Mouse (Mus musculus) heart, embryonic 13.5 days (tissue): Measurements from ENCODE around the gene Sema6d. TPM values are rescaled to one million over a fixed set of nuclear protein-coding genes. Genes with fewer than 3 reads are reported as not detected.

Source experiments
- ATAC-seq: fragments of 200-750 bp; cut with Nextera tagmentation; 2 replicates; pipeline ENCODE4 v1.8.0; 2017; ENCODE audit warnings: moderate TSS enrichment; ENCODE audit not compliant: insufficient number of reproducible peaks, low FRiP score, low TSS enrichment; ENCODE audit errors: extremely low read depth
- H3K27ac ChIP-seq: fragments of 300-500 bp; sonication (generic); replicated peaks from 2 replicates; pipeline ENCODE4 v1.5.1; 2015; ENCODE audit warnings: moderate library complexity, mild to moderate bottlenecking, inconsistent platforms
- H3K27me3 ChIP-seq: fragments of 300-500 bp; sonication (generic); replicated peaks from 2 replicates; pipeline ENCODE4 v1.6.1; 2015; ENCODE audit warnings: mild to moderate bottlenecking, inconsistent platforms
- H3K36me3 ChIP-seq: fragments of 300-500 bp; sonication (generic); 2 replicates; pipeline ENCODE4 v1.6.1; 2015; ENCODE audit warnings: mild to moderate bottlenecking, inconsistent platforms
- H3K4me1 ChIP-seq: fragments of 300-500 bp; sonication (generic); 2 replicates; pipeline ENCODE4 v1.6.1; 2015; ENCODE audit warnings: inconsistent platforms
- H3K4me2 ChIP-seq: fragments of 300-500 bp; sonication (generic); 2 replicates; pipeline ENCODE4 v1.6.1; 2015; ENCODE audit warnings: inconsistent platforms, mild to moderate bottlenecking, moderate library complexity
- H3K4me3 ChIP-seq: fragments of 300-500 bp; sonication (generic); 2 replicates; pipeline ENCODE4 v1.5.1; 2015; ENCODE audit warnings: moderate library complexity, mild to moderate bottlenecking, inconsistent platforms
- H3K9ac ChIP-seq: fragments of 300-500 bp; sonication (generic); 2 replicates; pipeline ENCODE4 v1.6.1; 2015; ENCODE audit warnings: inconsistent platforms, mild to moderate bottlenecking, moderate library complexity
- H3K9me3 ChIP-seq: fragments of 300-500 bp; sonication (generic); 2 replicates; pipeline ENCODE4 v1.6.1; 2016; ENCODE audit warnings: inconsistent platforms
- WGBS: fragments of 180-500 bp; shearing (Covaris S2); methylation state at CpG from one replicate; pipeline ENCODE4 v1.1.7; 2015; ENCODE audit warnings: mixed read lengths; 5-methylcytosine and 5-hydroxymethylcytosine counted together
- polyA plus RNA-seq: library from polyadenylated mRNA; unstranded; fragments of >200 nt; fragmentation: Nextera tagmentation; extraction: Ambion mirVana; gene quantifications from 2 replicates; pipeline ENCODE4 v1.2.1, GENCODE M21; 2015

Sema6d gene
- polyA plus RNA-seq, 1 experiment from 2014 or later: 18.8 TPM

DNA sequence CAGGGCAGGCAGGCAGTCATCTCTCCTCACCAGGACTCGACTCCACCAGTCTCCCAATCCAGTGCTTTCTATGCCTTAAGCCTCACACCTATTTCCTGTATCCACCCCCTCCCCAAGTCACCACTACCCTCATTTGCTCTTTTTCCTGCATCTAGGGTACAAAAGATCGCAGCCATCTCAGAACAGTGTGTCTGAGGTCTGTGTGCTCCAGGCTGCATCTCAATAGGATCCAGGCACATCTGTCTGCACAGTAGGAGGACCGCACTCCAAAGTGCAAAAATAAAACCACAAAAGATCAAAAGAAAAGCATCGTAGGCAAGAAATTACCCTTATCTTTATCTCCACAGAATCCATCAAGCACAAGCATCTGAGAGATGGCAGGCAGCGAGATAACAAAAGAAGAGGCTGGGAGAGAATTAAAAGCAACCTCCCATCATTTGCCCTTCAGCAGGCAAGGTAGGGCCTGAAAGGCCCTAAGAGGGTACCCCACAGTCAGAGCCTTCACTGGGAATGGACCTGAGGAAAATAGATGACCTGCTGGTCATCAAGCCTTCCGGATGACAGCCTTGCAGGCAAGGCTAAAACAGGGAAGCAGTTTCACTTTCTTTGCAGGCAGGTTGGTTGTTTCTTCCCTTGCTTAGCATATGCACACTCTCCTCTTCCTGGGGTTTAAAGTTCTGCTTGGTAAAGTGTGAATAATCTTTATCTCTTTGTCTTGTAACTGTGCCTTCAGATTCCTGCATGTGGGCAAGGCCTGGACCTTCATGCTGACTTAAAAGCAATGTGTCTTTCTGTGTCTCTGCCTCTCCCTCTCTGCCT is 145.7 kb downstream of the Sema6d start:
- ATAC-seq: no peak
- H3K9ac ChIP-seq: no peak overlapping the region; the same call in 1 of the 2 replicates
- peaks cover 20% of the 10 kb centered on the region for H3K4me1 ChIP-seq
- 52% methylated on average over 6 of the region's 6 CpGs for WGBS
- H3K4me3 ChIP-seq: no peak overlapping the region
- no peaks in the 10 kb centered on the region for H3K36me3 ChIP-seq
- no peaks in the 10 kb centered on the region for H3K9me3 ChIP-seq
- H3K27me3 ChIP-seq: no peaks in the 10 kb centered on the region
- no peak overlapping the region for H3K4me2 ChIP-seq
- no peak overlapping the region for H3K27ac ChIP-seq

DNA sequence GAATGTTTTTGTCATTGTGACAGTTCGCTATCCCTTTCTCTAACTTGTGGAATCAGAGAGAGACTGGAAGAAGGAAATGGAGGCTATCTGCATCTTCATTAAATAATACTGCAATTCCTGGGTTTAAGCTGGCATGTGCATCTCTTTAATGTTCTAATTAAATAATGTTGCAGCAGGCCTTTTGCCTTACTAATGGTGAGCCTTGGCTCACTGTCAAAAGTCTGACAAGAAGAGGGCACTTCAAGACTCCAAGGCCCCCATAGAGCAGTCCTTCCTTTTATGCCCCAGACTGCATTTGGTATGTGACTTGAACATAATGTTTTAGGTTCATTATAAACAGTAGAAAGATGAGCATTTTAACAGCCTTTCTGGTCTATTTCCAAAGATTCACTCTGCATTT is 147.1 kb downstream of the Sema6d start:
- Histone ChIP-seq H3K4me3 (no peak overlapping the region), H3K27me3 (no peaks in the 10 kb centered on the region), H3K27ac (no peak overlapping the region), H3K9ac (no peak overlapping the region), H3K9me3 (no peaks in the 10 kb centered on the region), H3K4me2 (no peak overlapping the region), H3K4me1 (peaks cover 20% of the 10 kb centered on the region), H3K36me3 (no peaks in the 10 kb centered on the region)
- 87% methylated on average over 1 of the region's 1 CpGs for WGBS
- no peak for ATAC-seq

DNA sequence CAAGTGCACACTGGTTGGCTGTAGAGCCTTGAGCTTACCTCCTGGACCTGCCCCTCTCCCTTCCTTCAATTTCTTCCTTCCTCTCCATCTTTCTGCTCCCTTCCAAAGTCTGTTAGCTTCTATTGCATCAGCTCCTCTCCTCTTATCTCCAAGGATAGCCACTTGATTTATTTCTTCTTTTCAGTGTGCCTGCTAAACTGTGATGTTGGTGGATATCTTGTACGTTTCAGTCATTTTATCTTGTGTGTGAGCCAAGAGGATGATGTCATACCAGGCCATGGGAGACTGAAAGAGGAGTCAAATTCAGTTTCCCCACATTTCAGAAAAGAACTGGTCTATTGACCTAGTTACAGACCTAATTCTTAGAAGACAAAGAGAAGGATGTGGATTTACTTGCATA is 153.8 kb downstream of the Sema6d start:
- Histone ChIP-seq H3K27me3 (no peaks in the 10 kb centered on the region), H3K9ac (no peak overlapping the region), H3K4me3 (no peak overlapping the region), H3K9me3 (no peaks in the 10 kb centered on the region), H3K4me1 (peaks cover 14% of the 10 kb centered on the region), H3K36me3 (no peaks in the 10 kb centered on the region), H3K27ac (no peak overlapping the region), H3K4me2 (no peak overlapping the region)
- ATAC-seq: no peak
- 16% methylated on average over 1 of the region's 1 CpGs for WGBS

DNA sequence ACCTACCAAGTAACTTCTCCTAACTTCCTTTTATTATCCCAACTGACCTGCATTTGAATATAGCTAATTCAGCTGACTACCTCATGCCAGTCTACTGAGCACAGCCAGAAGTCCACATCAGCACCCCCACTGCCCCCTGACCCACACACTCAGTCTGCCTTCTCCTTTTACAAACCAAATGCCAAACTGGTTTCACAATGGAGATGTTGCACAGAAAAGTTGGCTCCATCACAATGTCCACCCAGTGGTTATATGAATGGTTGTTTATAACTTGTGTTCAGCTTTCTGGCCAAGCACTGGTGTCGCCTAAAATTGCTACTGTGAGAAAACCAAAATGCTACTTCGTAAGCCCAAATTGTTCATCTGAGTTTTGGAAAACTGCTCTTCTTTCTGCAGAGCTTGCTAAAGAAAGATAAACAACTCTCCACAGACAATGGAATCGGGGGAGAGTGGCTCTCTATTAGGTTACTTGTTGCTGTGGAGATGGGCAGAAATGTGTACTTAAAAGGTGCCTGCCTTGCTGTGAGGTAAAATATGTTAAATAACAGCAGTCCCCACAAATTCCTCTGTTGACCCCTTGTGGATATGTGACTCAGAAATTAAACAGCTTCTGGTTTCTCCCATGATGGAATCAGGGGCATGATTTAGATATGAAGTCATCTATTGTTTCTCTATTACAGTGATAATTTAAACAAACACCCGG is 154.9 kb downstream of the Sema6d start:
- no peaks in the 10 kb centered on the region for H3K9me3 ChIP-seq
- H3K36me3 ChIP-seq: no peaks in the 10 kb centered on the region
- ATAC-seq: no peak
- peaks cover 14% of the 10 kb centered on the region for H3K4me1 ChIP-seq
- H3K27me3 ChIP-seq: no peaks in the 10 kb centered on the region
- H3K4me3 ChIP-seq: no peak overlapping the region
- H3K4me2 ChIP-seq: no peak overlapping the region
- H3K27ac ChIP-seq: no peak overlapping the region
- WGBS: 64% methylated on average over 4 of the region's 4 CpGs
- H3K9ac ChIP-seq: no peak overlapping the region

DNA sequence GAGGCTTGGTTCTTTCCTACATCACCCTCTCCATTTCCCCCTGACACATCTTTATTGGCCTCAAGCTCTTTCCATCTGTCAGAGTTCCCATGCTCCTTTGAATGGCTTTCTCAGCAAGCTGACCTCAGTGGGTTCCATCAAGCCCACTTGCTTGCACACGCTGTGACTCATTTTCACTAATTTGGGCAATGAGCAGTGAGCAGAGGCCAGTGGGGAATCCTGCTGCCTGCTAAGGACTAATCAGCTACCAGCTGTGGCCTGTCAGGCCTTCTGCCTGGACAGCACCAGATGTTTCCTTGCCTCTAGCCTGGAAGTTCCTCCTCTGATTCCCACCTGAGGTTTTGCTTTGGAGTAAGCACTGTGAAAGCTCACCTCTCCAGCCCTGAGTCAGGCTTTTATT is 168.3 kb downstream of the Sema6d start:
- H3K4me2 ChIP-seq: no peak overlapping the region
- no peaks in the 10 kb centered on the region for H3K4me1 ChIP-seq
- no peaks in the 10 kb centered on the region for H3K36me3 ChIP-seq
- WGBS: 34% methylated on average over 1 of the region's 1 CpGs
- no peak overlapping the region for H3K4me3 ChIP-seq
- no peak overlapping the region for H3K9ac ChIP-seq
- no peak overlapping the region for H3K27ac ChIP-seq
- ATAC-seq: no peak
- H3K27me3 ChIP-seq: no peaks in the 10 kb centered on the region
- H3K9me3 ChIP-seq: no peaks in the 10 kb centered on the region

DNA sequence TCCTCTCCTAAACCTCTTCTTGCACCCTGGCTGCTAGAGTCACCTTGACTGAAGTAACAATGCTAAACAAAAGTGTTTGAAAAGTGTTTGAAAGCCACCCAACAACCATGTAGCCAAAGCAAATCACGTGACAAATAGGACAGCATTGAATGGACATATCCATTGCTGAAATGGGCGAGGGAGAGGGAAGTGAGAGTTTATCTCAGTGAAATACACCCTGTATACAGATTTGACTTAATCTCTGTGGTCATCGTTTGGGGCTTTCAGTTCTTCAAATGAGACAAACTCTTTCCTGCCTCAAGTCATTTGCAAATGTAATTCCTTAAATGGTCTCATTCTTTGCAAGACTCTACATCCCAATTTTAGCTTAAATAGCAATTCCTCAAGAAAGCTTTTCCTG is 174.5 kb downstream of the Sema6d start:
- H3K4me2 ChIP-seq: no peak overlapping the region
- no peak for ATAC-seq
- no peaks in the 10 kb centered on the region for H3K4me1 ChIP-seq
- no peak overlapping the region for H3K27ac ChIP-seq
- H3K9me3 ChIP-seq: no peaks in the 10 kb centered on the region
- H3K36me3 ChIP-seq: no peaks in the 10 kb centered on the region
- H3K4me3 ChIP-seq: no peak overlapping the region
- WGBS: 83% methylated on average over 3 of the region's 3 CpGs
- H3K9ac ChIP-seq: no peak overlapping the region
- no peaks in the 10 kb centered on the region for H3K27me3 ChIP-seq

DNA sequence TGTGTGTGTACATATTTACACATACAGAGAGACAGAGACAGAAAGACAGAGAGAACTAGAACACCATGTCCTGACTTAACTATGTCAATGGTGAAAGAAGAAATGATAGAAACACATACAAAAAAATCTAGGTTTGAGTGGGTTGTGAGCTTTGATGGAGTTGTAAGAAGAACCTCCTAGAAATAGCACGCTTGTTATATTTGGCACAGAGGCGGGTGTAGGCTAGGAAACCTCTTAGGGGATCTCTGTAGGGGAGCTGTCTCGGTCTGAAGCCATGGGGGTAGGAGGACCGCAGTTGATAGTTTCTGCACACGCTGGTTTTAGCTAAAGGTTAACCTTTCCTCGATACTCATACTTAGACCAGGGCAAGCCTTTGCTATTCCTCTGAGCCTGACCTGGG is 181.4 kb downstream of the Sema6d start:
- Histone ChIP-seq H3K36me3 (no peaks in the 10 kb centered on the region), H3K27me3 (no peaks in the 10 kb centered on the region), H3K4me3 (no peak overlapping the region), H3K4me2 (no peak overlapping the region), H3K9ac (no peak overlapping the region), H3K27ac (no peak overlapping the region), H3K4me1 (0 out of 2 replicates have a peak, but pooled peaks cover 3% of the 10 kb centered on the region), H3K9me3 (no peaks in the 10 kb centered on the region)
- ATAC-seq: no peak
- 53% methylated on average over 6 of the region's 6 CpGs for WGBS

DNA sequence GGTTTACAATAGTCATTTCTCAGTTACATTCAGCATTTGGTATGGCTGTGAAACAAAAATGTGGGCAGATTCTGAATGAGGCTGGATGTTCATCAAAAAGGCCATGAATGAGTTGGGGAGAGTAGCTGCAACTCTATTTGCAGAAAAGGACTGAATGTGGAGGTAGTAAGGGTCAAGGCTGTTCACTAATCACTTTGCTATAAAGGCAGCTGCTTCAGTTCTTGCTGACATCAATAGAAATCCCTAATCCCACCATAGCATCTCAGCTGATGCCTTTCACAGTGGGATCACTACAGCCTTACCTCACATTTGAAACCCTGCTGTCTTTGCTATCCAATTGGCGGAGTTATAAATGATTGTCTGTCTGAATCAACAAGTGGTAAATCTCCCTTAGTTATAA is 187.7 kb downstream of the Sema6d start:
- no peaks in the 10 kb centered on the region for H3K36me3 ChIP-seq
- H3K4me2 ChIP-seq: no peak overlapping the region
- no peaks in the 10 kb centered on the region for H3K27me3 ChIP-seq
- no peaks in the 10 kb centered on the region for H3K9me3 ChIP-seq
- peaks cover 20% of the 10 kb centered on the region for H3K4me1 ChIP-seq
- no peak for ATAC-seq
- no peak overlapping the region for H3K9ac ChIP-seq
- no peak overlapping the region for H3K27ac ChIP-seq
- WGBS: 86% methylated on average over 1 of the region's 1 CpGs
- no peak overlapping the region for H3K4me3 ChIP-seq

DNA sequence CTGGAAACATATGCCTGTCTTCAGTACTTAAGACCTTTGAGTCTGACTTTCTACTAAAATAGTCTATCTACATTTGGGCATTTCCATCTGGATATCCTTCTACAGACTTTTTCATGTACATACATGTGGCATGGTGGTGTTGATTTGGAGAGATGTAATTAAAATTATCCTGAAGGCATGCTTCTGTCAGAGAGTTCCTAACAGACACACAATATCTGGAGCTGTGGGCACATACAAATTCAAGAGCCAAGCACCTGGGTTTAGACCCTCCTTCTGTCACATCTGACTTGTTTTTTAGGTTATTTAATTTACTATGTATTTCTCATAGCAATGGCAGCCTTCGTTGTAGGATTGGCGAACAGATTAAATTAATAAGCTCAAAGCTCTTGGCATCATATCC is 195.3 kb downstream of the Sema6d start:
- no peak overlapping the region for H3K9ac ChIP-seq
- 89% methylated on average over 2 of the region's 2 CpGs for WGBS
- H3K4me3 ChIP-seq: no peak overlapping the region
- H3K4me1 ChIP-seq: peaks cover 17% of the 10 kb centered on the region
- H3K27me3 ChIP-seq: no peaks in the 10 kb centered on the region
- H3K27ac ChIP-seq: no peak overlapping the region
- H3K9me3 ChIP-seq: no peaks in the 10 kb centered on the region
- no peaks in the 10 kb centered on the region for H3K36me3 ChIP-seq
- no peak overlapping the region for H3K4me2 ChIP-seq
- no peak for ATAC-seq

DNA sequence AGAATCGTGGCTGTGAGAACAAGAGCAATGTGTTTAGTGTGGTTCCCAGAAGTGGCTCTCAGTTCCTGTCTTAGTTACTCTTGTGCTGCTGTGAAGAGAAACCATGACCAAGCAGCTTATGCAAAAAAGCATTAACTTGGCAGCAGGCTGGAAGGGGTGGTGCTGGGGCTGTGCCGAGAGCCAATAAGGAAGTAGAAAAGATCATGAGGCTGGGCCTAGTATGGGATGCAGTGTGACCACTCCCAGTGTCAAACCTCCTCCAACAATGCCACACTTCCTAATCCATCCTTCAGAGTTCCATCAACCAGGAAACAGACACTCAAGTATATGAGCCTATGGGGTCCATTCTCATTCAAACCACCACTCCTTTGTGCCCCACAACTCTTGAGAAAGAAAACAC is 199.6 kb downstream of the Sema6d start:
- ATAC-seq: no peak
- no peaks in the 10 kb centered on the region for H3K27me3 ChIP-seq
- no peaks in the 10 kb centered on the region for H3K9me3 ChIP-seq
- H3K4me3 ChIP-seq: no peak overlapping the region
- 82% methylated on average over 2 of the region's 2 CpGs for WGBS
- no peak overlapping the region for H3K27ac ChIP-seq
- H3K4me2 ChIP-seq: no peak overlapping the region
- no peaks in the 10 kb centered on the region for H3K4me1 ChIP-seq
- no peaks in the 10 kb centered on the region for H3K36me3 ChIP-seq
- no peak overlapping the region for H3K9ac ChIP-seq

DNA sequence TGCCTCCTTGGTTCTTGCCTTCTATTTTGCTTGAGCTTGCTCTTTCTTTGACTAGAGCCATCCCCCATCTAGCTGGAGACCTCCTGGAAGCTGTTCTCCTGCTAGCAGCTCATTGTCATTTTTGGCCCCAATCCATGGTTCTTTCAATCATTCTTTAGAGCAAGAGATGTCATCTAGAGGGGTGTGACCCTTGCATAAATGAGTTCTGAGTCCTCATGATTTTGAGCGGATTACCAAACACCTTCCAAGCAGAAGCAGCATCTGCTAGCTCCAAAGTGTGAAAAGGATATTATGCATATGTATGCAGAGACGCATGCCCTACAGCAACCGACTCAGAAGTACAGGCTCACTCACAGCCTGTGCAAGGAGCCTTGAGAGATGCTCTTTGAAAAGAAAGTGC is 201.4 kb downstream of the Sema6d start:
- 74% methylated on average over 3 of the region's 3 CpGs for WGBS
- Histone ChIP-seq H3K9ac (no peak overlapping the region), H3K9me3 (no peaks in the 10 kb centered on the region), H3K4me2 (no peak overlapping the region), H3K4me3 (no peak overlapping the region), H3K27ac (no peak overlapping the region), H3K4me1 (peaks cover 5% of the 10 kb centered on the region), H3K36me3 (no peaks in the 10 kb centered on the region), H3K27me3 (no peaks in the 10 kb centered on the region)
- ATAC-seq: no peak

DNA sequence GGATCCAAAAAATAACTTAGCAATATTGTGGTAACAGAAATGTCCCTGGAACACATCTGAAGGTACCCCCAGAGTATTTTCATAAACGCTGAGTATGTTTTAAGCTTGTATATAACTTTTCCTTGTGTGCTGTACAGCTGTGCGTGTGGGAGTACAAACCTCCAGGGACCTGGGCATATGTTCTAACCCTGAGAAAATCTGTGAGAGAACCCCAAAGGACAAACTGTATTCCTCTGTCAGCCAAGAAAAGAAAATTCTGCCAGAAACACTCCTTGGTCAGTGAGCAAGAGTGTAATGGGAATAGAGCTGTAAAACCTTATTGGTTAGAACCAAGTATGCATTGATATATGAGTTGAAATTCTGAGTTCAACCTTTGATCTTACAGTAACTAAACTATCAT is 203.8 kb downstream of the Sema6d start:
- no peak for ATAC-seq
- 81% methylated on average over 2 of the region's 2 CpGs for WGBS
- Histone ChIP-seq H3K27me3 (no peaks in the 10 kb centered on the region), H3K27ac (no peak overlapping the region), H3K4me3 (no peak overlapping the region), H3K9ac (no peak overlapping the region), H3K9me3 (no peaks in the 10 kb centered on the region), H3K4me1 (peaks cover 20% of the 10 kb centered on the region), H3K4me2 (no peak overlapping the region), H3K36me3 (no peaks in the 10 kb centered on the region)
